Mouse (Mus musculus): Measurements from ENCODE around the gene Homer1. TPM values are rescaled to one million over a fixed set of nuclear protein-coding genes. Genes with fewer than 3 reads are reported as not detected.

The Homer1 gene
- total and polyA plus RNA-seq, 2 experiments from 2014 or later = 14.8 to 71.9 TPM

- WGBS = 95% methylated on average over 5 of the region's 5 CpGs
- Histone ChIP-seq H3K4me2 (ENCODE audit: low read depth, low read length) (no peak overlapping the region), H3K4me1 (ENCODE audit: control insufficient read depth, insufficient read depth) (0 out of 2 replicates have a peak, but pooled peaks cover 8% of the 10 kb centered on the region), H3K36me3 (replicated peaks; ENCODE audit: control insufficient read depth, insufficient read depth, low read length) (0 out of 2 replicates have a peak, but pooled peaks cover 8% of the 10 kb centered on the region), H3K27me3 (ENCODE audit: control insufficient read depth, insufficient read depth, low read length) (no peaks in the 10 kb centered on the region), H3K27ac (ENCODE audit: low read depth) (no peak overlapping the region), H3K9me3 (replicated peaks; ENCODE audit: control insufficient read depth, low read length) (no peaks in the 10 kb centered on the region), H3K4me3 (ENCODE audit: low read depth, low read length) (no peak overlapping the region), H3K9ac (replicated peaks; ENCODE audit: low read depth, low read length) (no peak overlapping the region)
- ATAC-seq (ENCODE audit: insufficient read depth, low read depth) (no peak), DNase-seq (ENCODE audit: low spot score) (no peak)
- TF ChIP-seq CTCF (IDR thresholded peaks at IDR 0.05; ENCODE audit: low read depth) (no peak), EP300 (IDR thresholded peaks at IDR 0.05; ENCODE audit: low read depth) (no peak)
Observed at GRCm38 (mm10) chr13:93374457-93374856, 75.0 kb downstream of the Homer1 start.

DNA sequence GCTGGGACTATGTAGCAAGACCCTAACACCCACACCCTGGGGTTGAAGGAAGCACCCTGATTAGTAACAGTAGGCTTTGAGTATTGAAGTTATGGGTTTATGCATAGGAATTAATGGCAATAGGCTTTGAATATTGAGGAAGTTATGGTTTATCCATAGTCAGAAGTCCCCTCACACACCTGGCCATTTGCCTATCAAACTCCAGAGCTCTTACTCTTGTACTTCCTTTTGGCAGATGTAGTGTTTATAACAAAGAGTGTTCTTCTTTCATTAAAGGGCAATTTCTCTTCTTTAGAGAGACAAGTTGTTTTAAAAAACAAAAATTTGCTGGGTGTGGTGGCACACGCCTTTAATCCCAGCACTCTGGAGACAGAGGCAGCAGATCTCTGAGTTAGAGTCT is 79.1 kb downstream of the Homer1 start:
- Histone ChIP-seq H3K4me2 (ENCODE audit: low read depth, low read length) (no peak overlapping the region), H3K27me3 (ENCODE audit: control insufficient read depth, insufficient read depth, low read length) (no peaks in the 10 kb centered on the region), H3K36me3 (replicated peaks; ENCODE audit: control insufficient read depth, insufficient read depth, low read length) (0 out of 2 replicates have a peak, but pooled peaks cover 8% of the 10 kb centered on the region), H3K27ac (ENCODE audit: low read depth) (no peak overlapping the region), H3K9ac (replicated peaks; ENCODE audit: low read depth, low read length) (no peak overlapping the region), H3K9me3 (replicated peaks; ENCODE audit: control insufficient read depth, low read length) (no peaks in the 10 kb centered on the region), H3K4me1 (ENCODE audit: control insufficient read depth, insufficient read depth) (0 out of 2 replicates have a peak, but pooled peaks cover 8% of the 10 kb centered on the region), H3K4me3 (ENCODE audit: low read depth, low read length) (no peak overlapping the region)
- 83% methylated on average over 1 of the region's 1 CpGs for WGBS
- DNase-seq (ENCODE audit: low spot score) (no peak), ATAC-seq (ENCODE audit: insufficient read depth, low read depth) (no peak)
- TF ChIP-seq CTCF (IDR thresholded peaks at IDR 0.05; ENCODE audit: low read depth) (no peak), EP300 (IDR thresholded peaks at IDR 0.05; ENCODE audit: low read depth) (no peak)

DNA sequence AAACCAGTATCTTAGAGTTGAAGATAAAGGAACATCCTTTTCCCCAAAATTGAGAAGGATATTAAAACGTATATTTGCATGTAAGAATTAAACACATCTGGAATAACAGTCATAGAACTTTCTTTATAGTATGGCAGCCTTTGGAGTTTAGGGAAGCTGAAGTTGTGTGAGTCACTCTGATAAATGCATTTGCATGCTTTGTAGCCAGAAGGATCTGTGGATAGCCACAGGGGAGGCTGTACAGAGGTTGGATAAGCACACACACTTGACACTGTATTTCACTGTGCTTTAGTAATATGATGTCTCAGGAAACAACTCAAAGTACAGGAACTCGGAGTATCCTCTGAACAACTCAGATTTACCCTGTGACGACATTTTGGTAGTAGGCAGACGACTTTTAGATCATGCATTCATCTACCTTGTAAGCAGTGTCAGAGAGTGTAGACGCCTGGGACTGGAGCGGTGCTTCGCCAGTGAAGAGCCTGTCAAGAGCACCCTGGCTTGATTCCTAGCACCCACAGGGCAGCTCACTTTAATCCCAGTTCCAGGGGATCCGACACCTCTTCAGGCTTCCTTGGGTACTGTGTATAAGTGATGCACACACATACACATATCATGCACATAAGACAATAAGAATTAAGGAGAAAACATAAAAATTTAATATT is 81.1 kb downstream of the Homer1 start:
- Histone ChIP-seq H3K36me3 (replicated peaks; ENCODE audit: control insufficient read depth, insufficient read depth, low read length) (no peaks in the 10 kb centered on the region), H3K27ac (ENCODE audit: low read depth) (0 out of 2 replicates have a peak overlapping the region, but pooled peaks have one; percentile 9), H3K9ac (replicated peaks; ENCODE audit: low read depth, low read length) (no peak overlapping the region), H3K4me1 (ENCODE audit: control insufficient read depth, insufficient read depth) (0 out of 2 replicates have a peak, but pooled peaks cover 8% of the 10 kb centered on the region), H3K4me3 (ENCODE audit: low read depth, low read length) (no peak overlapping the region), H3K4me2 (ENCODE audit: low read depth, low read length) (no peak overlapping the region), H3K27me3 (ENCODE audit: control insufficient read depth, insufficient read depth, low read length) (no peaks in the 10 kb centered on the region), H3K9me3 (replicated peaks; ENCODE audit: control insufficient read depth, low read length) (no peaks in the 10 kb centered on the region)
- DNase-seq (ENCODE audit: low spot score) = no peak
- no peak for ATAC-seq (ENCODE audit: insufficient read depth, low read depth)
- TF ChIP-seq CTCF (IDR thresholded peaks at IDR 0.05; ENCODE audit: low read depth) = no peak
- TF ChIP-seq EP300 (IDR thresholded peaks at IDR 0.05; ENCODE audit: low read depth) = no peak
- WGBS = 80% methylated on average over 8 of the region's 8 CpGs

GRCm38 (mm10) chr13:93381301-93381700 is 81.9 kb downstream of the Homer1 start:
- no peak for ATAC-seq (ENCODE audit: insufficient read depth, low read depth)

GRCm38 (mm10) chr13:93383092-93383491 is 83.7 kb downstream of the Homer1 start:
- H3K36me3 ChIP-seq (replicated peaks; ENCODE audit: control insufficient read depth, insufficient read depth, low read length) = no peaks in the 10 kb centered on the region
- H3K27ac ChIP-seq (ENCODE audit: low read depth) = no peak overlapping the region
- H3K4me3 ChIP-seq (ENCODE audit: low read depth, low read length) = no peak overlapping the region
- H3K4me1 ChIP-seq (ENCODE audit: control insufficient read depth, insufficient read depth) = 0 out of 2 replicates have a peak, but pooled peaks cover 7% of the 10 kb centered on the region
- 90% methylated on average over 5 of the region's 5 CpGs for WGBS
- H3K4me2 ChIP-seq (ENCODE audit: low read depth, low read length) = no peak overlapping the region
- no peak overlapping the region for H3K9ac ChIP-seq (replicated peaks; ENCODE audit: low read depth, low read length)
- no peaks in the 10 kb centered on the region for H3K9me3 ChIP-seq (replicated peaks; ENCODE audit: control insufficient read depth, low read length)
- no peaks in the 10 kb centered on the region for H3K27me3 ChIP-seq (ENCODE audit: control insufficient read depth, insufficient read depth, low read length)
- ATAC-seq (ENCODE audit: insufficient read depth, low read depth) (no peak), DNase-seq (ENCODE audit: low spot score) (no peak)
- TF ChIP-seq CTCF (IDR thresholded peaks at IDR 0.05; ENCODE audit: low read depth) (no peak), EP300 (IDR thresholded peaks at IDR 0.05; ENCODE audit: low read depth) (no peak)

More at GRCm38 (mm10) chr13:93381301-93381700, 81.9 kb downstream of the Homer1 start:
- H3K27me3 ChIP-seq (ENCODE audit: control insufficient read depth, insufficient read depth, low read length) = no peaks in the 10 kb centered on the region
- H3K4me3 ChIP-seq (ENCODE audit: low read depth, low read length) = no peak overlapping the region
- no peaks in the 10 kb centered on the region for H3K9me3 ChIP-seq (replicated peaks; ENCODE audit: control insufficient read depth, low read length)
- no peaks in the 10 kb centered on the region for H3K36me3 ChIP-seq (replicated peaks; ENCODE audit: control insufficient read depth, insufficient read depth, low read length)
- TF ChIP-seq EP300 (IDR thresholded peaks at IDR 0.05; ENCODE audit: low read depth) (no peak), CTCF (IDR thresholded peaks at IDR 0.05; ENCODE audit: low read depth) (no peak)
- 0 out of 2 replicates have a peak, but pooled peaks cover 8% of the 10 kb centered on the region for H3K4me1 ChIP-seq (ENCODE audit: control insufficient read depth, insufficient read depth)
- no peak for DNase-seq (ENCODE audit: low spot score)
- H3K27ac ChIP-seq (ENCODE audit: low read depth) = no peak overlapping the region
- no peak overlapping the region for H3K4me2 ChIP-seq (ENCODE audit: low read depth, low read length)
- 45% methylated on average over 1 of the region's 1 CpGs for WGBS
- H3K9ac ChIP-seq (replicated peaks; ENCODE audit: low read depth, low read length) = no peak overlapping the region

All from heart, postnatal 0 days (tissue).